In genomic region chr10:59285530-59285929, GRCm38 (mm10) we compare ENCODE assay signal across 9 mouse cellular contexts. TPM values are rescaled to one million over a fixed set of nuclear protein-coding genes. Genes with fewer than 3 reads are reported as not detected.
DNase-seq lines count a peak whose midpoint lies in the region; TF ChIP-seq lines count a peak whose summit lies in the region.
"Had no signal": no experiment of that assay in that cellular context is flagged by ENCODE, and none has a peak within 500 bp of the region (broad histone marks: within the 10 kb centered on the region; RNA-seq: fewer than 3 reads in every experiment).

No protein-coding gene starts in this region.

- 82% methylated on average over 5 of the region's 5 CpGs for WGBS in thymus, adult 2 months

- H3K4me3 ChIP-seq in thymus, adult 2 months (ENCODE audit: control insufficient read depth, insufficient read depth, low read length) = no peak overlapping the region

- no peaks in the 10 kb centered on the region for H3K4me1 ChIP-seq in thymus, adult 2 months (replicated peaks; ENCODE audit: control insufficient read depth, insufficient read depth, low read length)

- TF ChIP-seq POLR2A in thymus, adult 2 months (IDR thresholded peaks at IDR 0.05; ENCODE audit: control insufficient read depth, extremely low read depth, insufficient read depth, low read length, poor library complexity) = no peak

- peak; percentile 87 for DNase-seq in heart, adult 11 months
- no peak for DNase-seq in heart, postnatal 36 days
- DNase-seq in right cerebral cortex, postnatal 10 days (ENCODE audit: low spot score in 2 of 2) = peak; percentile 62 to 78
- no peak for DNase-seq in right cerebral cortex, postnatal 14 days
- DNase-seq in kidney, adult 8-10 months = peak; percentile 74 to 89
- no peak for DNase-seq in testis, postnatal 10 days (ENCODE audit: low spot score)
- DNase-seq in thymus, adult 2 months = no peak
- no peak for DNase-seq in cerebellum, postnatal 25 days
- DNase-seq: cerebellum, adult 18-20 months had no signal

- H3K27ac ChIP-seq in thymus, adult 2 months (ENCODE audit: control insufficient read depth, insufficient read depth, low read length) = no peak overlapping the region

- intact Hi-C loops in heart, postnatal 36 days (cut with DNase I) = no loop called here

- H3K27me3 ChIP-seq in thymus, adult 2 months (ENCODE audit: control insufficient read depth, insufficient read depth, low read length) = no peaks in the 10 kb centered on the region

- no peak for TF ChIP-seq CTCF in thymus, adult 2 months (IDR thresholded peaks at IDR 0.05; ENCODE audit: borderline replicate concordance, control insufficient read depth, extremely low read depth, insufficient read depth, low read length, poor library complexity)

- H3K36me3 ChIP-seq in thymus, adult 2 months (ENCODE audit: control insufficient read depth, insufficient read depth, low read length) = no peaks in the 10 kb centered on the region

RNA-seq across cellular contexts. Expression of gene P4ha1, which starts 37.6 kb away (rescaled TPM):
- total RNA-seq in heart, postnatal 36 days (2021) = 10 to 100 TPM; 31.3 to 51.2 TPM
- polyA plus RNA-seq in thymus, adult 2 months (2012; rRNA removed) = 10.6 and 11.0 TPM in 2 replicates

Comparison
In these comparisons a context has a peak if more than half of its experiments do, and no peak if none do; other contexts are left out.
1. DNase-seq: peak in heart, adult 11 months (single experiment), right cerebral cortex, postnatal 10 days (2 of 2) and kidney, adult 8-10 months (2 of 2); none in heart, postnatal 36 days (0 of 2), right cerebral cortex, postnatal 14 days (single experiment), testis, postnatal 10 days (single experiment), thymus, adult 2 months (single experiment) and cerebellum, postnatal 25 days (0 of 2).